Mouse (Mus musculus): ENCODE results near the gene 3110018I06Rik. TPM values are rescaled to one million over a fixed set of nuclear protein-coding genes. Genes with fewer than 3 reads are reported as not detected.

3110018I06Rik gene
- not detected in 2 replicates for total RNA-seq (2017)

- ATAC-seq (ENCODE audit: extremely low read depth, insufficient number of reproducible peaks, low FRiP score, poor library complexity, severe bottlenecking) = no peak
Observed at GRCm38 (mm10) chr12:107488371-107488770, at the start of gene 3110018I06Rik. Gene 3110018I06Rik (plus strand): TSS chr12:107488632.

GRCm38 (mm10) chr12:107444681-107445080 is 43.8 kb upstream of the 3110018I06Rik start:
- no peak for ATAC-seq (ENCODE audit: extremely low read depth, insufficient number of reproducible peaks, low FRiP score, poor library complexity, severe bottlenecking)

- ATAC-seq (ENCODE audit: extremely low read depth, insufficient number of reproducible peaks, low FRiP score, poor library complexity, severe bottlenecking) = no peak
Observed at GRCm38 (mm10) chr12:107457835-107458234, 30.6 kb upstream of the 3110018I06Rik start.

- ATAC-seq (ENCODE audit: extremely low read depth, insufficient number of reproducible peaks, low FRiP score, poor library complexity, severe bottlenecking) = no peak
Observed at GRCm38 (mm10) chr12:107464731-107465130, 23.7 kb upstream of the 3110018I06Rik start.

- ATAC-seq (ENCODE audit: extremely low read depth, insufficient number of reproducible peaks, low FRiP score, poor library complexity, severe bottlenecking) = no peak
Observed at GRCm38 (mm10) chr12:107476441-107477291, 11.8 kb upstream of the 3110018I06Rik start.

GRCm38 (mm10) chr12:107479350-107479749 is 9.1 kb upstream of the 3110018I06Rik start:
- no peak for ATAC-seq (ENCODE audit: extremely low read depth, insufficient number of reproducible peaks, low FRiP score, poor library complexity, severe bottlenecking)

GRCm38 (mm10) chr12:107483031-107483430 is 5.4 kb upstream of the 3110018I06Rik start:
- no peak for ATAC-seq (ENCODE audit: extremely low read depth, insufficient number of reproducible peaks, low FRiP score, poor library complexity, severe bottlenecking)

- ATAC-seq (ENCODE audit: extremely low read depth, insufficient number of reproducible peaks, low FRiP score, poor library complexity, severe bottlenecking) = no peak
Observed at GRCm38 (mm10) chr12:107491344-107491743, 2.9 kb downstream of the 3110018I06Rik start.

GRCm38 (mm10) chr12:107496924-107497323 is 8.5 kb downstream of the 3110018I06Rik start:
- ATAC-seq (ENCODE audit: extremely low read depth, insufficient number of reproducible peaks, low FRiP score, poor library complexity, severe bottlenecking) = no peak

GRCm38 (mm10) chr12:107509661-107510237 is 21.3 kb downstream of the 3110018I06Rik start:
- ATAC-seq (ENCODE audit: extremely low read depth, insufficient number of reproducible peaks, low FRiP score, poor library complexity, severe bottlenecking) = no peak

GRCm38 (mm10) chr12:107511112-107511511 is 22.7 kb downstream of the 3110018I06Rik start:
- ATAC-seq (ENCODE audit: extremely low read depth, insufficient number of reproducible peaks, low FRiP score, poor library complexity, severe bottlenecking) = no peak

GRCm38 (mm10) chr12:107516265-107517217 is 28.1 kb downstream of the 3110018I06Rik start:
- ATAC-seq (ENCODE audit: extremely low read depth, insufficient number of reproducible peaks, low FRiP score, poor library complexity, severe bottlenecking) = no peak

- no peak for ATAC-seq (ENCODE audit: extremely low read depth, insufficient number of reproducible peaks, low FRiP score, poor library complexity, severe bottlenecking)
Observed at GRCm38 (mm10) chr12:107520941-107521340, 32.5 kb downstream of the 3110018I06Rik start.

- ATAC-seq (ENCODE audit: extremely low read depth, insufficient number of reproducible peaks, low FRiP score, poor library complexity, severe bottlenecking) = no peak
Observed at GRCm38 (mm10) chr12:107528346-107528880, 40.0 kb downstream of the 3110018I06Rik start.

- no peak for ATAC-seq (ENCODE audit: extremely low read depth, insufficient number of reproducible peaks, low FRiP score, poor library complexity, severe bottlenecking)
Observed at GRCm38 (mm10) chr12:107532871-107533270, 44.4 kb downstream of the 3110018I06Rik start.

Data from neutrophil, adult 5-6 weeks (primary cell).